Mouse (Mus musculus) liver, postnatal 0 days (tissue): ENCODE measurements around the gene Wscd2.

Experiments used
- CTCF ChIP-seq: sonication (generic); IDR thresholded peaks from 2 replicates; pipeline ENCODE4 v1.5.1; 2016; ENCODE audit warnings: antibody characterized with exemption, low read depth
- EP300 ChIP-seq: IDR thresholded peaks from 2 replicates; pipeline ENCODE4 v1.6.1; 2016; ENCODE audit warnings: antibody characterized with exemption, low read depth, mild to moderate bottlenecking

DNA sequence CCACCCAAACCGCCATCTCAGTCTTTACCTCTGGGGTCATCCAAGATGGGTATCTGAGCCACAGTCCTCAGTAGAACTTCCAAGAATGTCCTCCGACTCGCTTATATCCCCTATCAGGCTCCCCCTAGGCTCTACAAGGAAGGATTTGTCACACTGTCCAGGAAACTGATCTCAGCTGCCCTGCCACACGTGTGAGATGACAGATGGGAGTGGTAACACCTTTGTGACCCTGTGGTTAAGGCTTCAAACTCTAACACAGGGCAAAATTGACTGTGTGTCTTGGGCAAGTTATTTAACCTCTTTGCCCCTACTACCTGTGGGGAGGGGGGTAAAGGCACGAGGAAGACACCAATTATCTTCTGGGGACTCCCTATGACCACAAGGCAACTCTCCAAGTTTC, 149.0 kb downstream of the Wscd2 start:
- TF ChIP-seq CTCF = no peak
- no peak for TF ChIP-seq EP300
